Mouse (Mus musculus) testis, postnatal 10 days (tissue): Measurements from ENCODE around the gene Chst12.

ENCODE experiments used
- DNase-seq: peaks from one replicate; pipeline ENCODE4 v3.0.0; 2021; ENCODE audit warnings: low spot score

The Chst12 gene

GRCm38 (mm10) chr5:140517159-140517920 lies 12.0 kb downstream of the Chst12 start:
- DNase-seq: no peak

GRCm38 (mm10) chr5:140517921-140518230 lies 12.5 kb downstream of the Chst12 start:
- DNase-seq: no peak

GRCm38 (mm10) chr5:140521196-140521595 lies 15.8 kb downstream of the Chst12 start:
- DNase-seq: no peak

- no peak for DNase-seq
Observed at GRCm38 (mm10) chr5:140526754-140527153, 21.4 kb downstream of the Chst12 start.

- DNase-seq: no peak
Observed at GRCm38 (mm10) chr5:140538111-140538683, 32.8 kb downstream of the Chst12 start.

GRCm38 (mm10) chr5:140540106-140540505 lies 34.8 kb downstream of the Chst12 start:
- peak; percentile 92 for DNase-seq

- DNase-seq: no peak
Observed at GRCm38 (mm10) chr5:140542811-140543575, 37.6 kb downstream of the Chst12 start.

- no peak for DNase-seq
Observed at GRCm38 (mm10) chr5:140545651-140546050, 40.3 kb downstream of the Chst12 start.

GRCm38 (mm10) chr5:140546332-140546731 lies 41.0 kb downstream of the Chst12 start:
- no peak for DNase-seq

GRCm38 (mm10) chr5:140549306-140550047 lies 44.1 kb downstream of the Chst12 start:
- no peak for DNase-seq

GRCm38 (mm10) chr5:140553719-140554118 lies 48.4 kb downstream of the Chst12 start:
- no peak for DNase-seq

GRCm38 (mm10) chr5:140556859-140557258 lies 51.5 kb downstream of the Chst12 start:
- DNase-seq: no peak

GRCm38 (mm10) chr5:140562601-140563000 lies 57.3 kb downstream of the Chst12 start:
- no peak for DNase-seq

- no peak for DNase-seq
Observed at GRCm38 (mm10) chr5:140564896-140565295, 59.5 kb downstream of the Chst12 start, which contains the start of gene Grifin. Gene Grifin (minus strand): TSS chr5:140565071.

GRCm38 (mm10) chr5:140565451-140565850 lies 60.1 kb downstream of the Chst12 start:
- DNase-seq: peak; percentile 86

GRCm38 (mm10) chr5:140565856-140566255 lies 60.5 kb downstream of the Chst12 start:
- peak; percentile 87 for DNase-seq

- DNase-seq: no peak
Observed at GRCm38 (mm10) chr5:140566271-140566670, 60.9 kb downstream of the Chst12 start.

- peak; percentile 90 for DNase-seq
Observed at GRCm38 (mm10) chr5:140567321-140567720, 62.0 kb downstream of the Chst12 start.

- no peak for DNase-seq
Observed at GRCm38 (mm10) chr5:140567751-140568150, 62.4 kb downstream of the Chst12 start.

- DNase-seq: peak; percentile 87
Observed at GRCm38 (mm10) chr5:140568321-140568970, 63.1 kb downstream of the Chst12 start.

- DNase-seq: no peak
Observed at GRCm38 (mm10) chr5:140569032-140569595, 63.8 kb downstream of the Chst12 start.
